Mouse (Mus musculus): Measurements from ENCODE around the gene Cldn3.

- TF ChIP-seq NELFE (IDR thresholded peaks at IDR 0.05; ENCODE audit: low read depth, low read length) (no peak), SMC3 (IDR thresholded peaks at IDR 0.05; ENCODE audit: low read depth, low read length) (no peak), POLR2A (IDR thresholded peaks at IDR 0.05; ENCODE audit: low read depth, low read length) (no peak), USF1 (IDR thresholded peaks at IDR 0.05; ENCODE audit: low read depth, low read length) (no peak), CTCF (conservative IDR thresholded peaks at IDR 0.05 in 1 of 2, IDR thresholded peaks at IDR 0.05 in 1 of 2; ENCODE audit: low read depth in 2 of 2, low read length in 2 of 2) (no peak), SIN3A (IDR thresholded peaks at IDR 0.05; ENCODE audit: low read length) (no peak), ZMIZ1 (IDR thresholded peaks at IDR 0.05; ENCODE audit: low read depth, low read length) (no peak), TCF12 (IDR thresholded peaks at IDR 0.05; ENCODE audit: low read depth, low read length) (no peak), MAX (IDR thresholded peaks at IDR 0.05; ENCODE audit: low read length) (no peak), POLR2AphosphoS2 (IDR thresholded peaks at IDR 0.05; ENCODE audit: low read depth, low read length) (no peak), EP300 (IDR thresholded peaks at IDR 0.05; ENCODE audit: low read length) (no peak), BHLHE40 (IDR thresholded peaks at IDR 0.05; ENCODE audit: low read depth, low read length) (no peak), JUND (conservative IDR thresholded peaks at IDR 0.05; ENCODE audit: low read depth, low read length) (no peak), KAT2A (IDR thresholded peaks at IDR 0.05; ENCODE audit: insufficient replicate concordance, low read length) (no peak)
These were observed 26.0 kb downstream of the Cldn3 start for GRCm38 (mm10) chr5:135011809-135012613.

All from CH12.LX (cell line).